Mouse (Mus musculus) olfactory bulb, adult 2 months (tissue): ENCODE data around the gene Stmn3.

ENCODE experiments used
- CTCF ChIP-seq: fragments of 200-500 bp; IDR thresholded peaks from 2 replicates; pipeline ENCODE4 v1.5.1; 2012; ENCODE audit warnings: low read depth, mild to moderate bottlenecking, low read length, moderate library complexity; ENCODE audit not compliant: insufficient read depth
- POLR2A ChIP-seq: fragments of 200-500 bp; IDR thresholded peaks from 2 replicates; pipeline ENCODE4 v1.6.1; 2012; ENCODE audit warnings: mild to moderate bottlenecking, low read depth, low read length, moderate library complexity; ENCODE audit not compliant: insufficient read depth

GRCm38 (mm10) chr2:181272092-181272491 lies 42.2 kb downstream of the Stmn3 start:
- TF ChIP-seq POLR2A, result no peak
- TF ChIP-seq CTCF, result no peak
